Mouse (Mus musculus) embryo, embryonic 11 days (tissue): ENCODE measurements around the gene Zfp82.

ENCODE experiments used
- DNase-seq: peaks from one replicate; pipeline ENCODE4 v3.0.0-alpha.2; 2015

Gene Zfp82

DNA sequence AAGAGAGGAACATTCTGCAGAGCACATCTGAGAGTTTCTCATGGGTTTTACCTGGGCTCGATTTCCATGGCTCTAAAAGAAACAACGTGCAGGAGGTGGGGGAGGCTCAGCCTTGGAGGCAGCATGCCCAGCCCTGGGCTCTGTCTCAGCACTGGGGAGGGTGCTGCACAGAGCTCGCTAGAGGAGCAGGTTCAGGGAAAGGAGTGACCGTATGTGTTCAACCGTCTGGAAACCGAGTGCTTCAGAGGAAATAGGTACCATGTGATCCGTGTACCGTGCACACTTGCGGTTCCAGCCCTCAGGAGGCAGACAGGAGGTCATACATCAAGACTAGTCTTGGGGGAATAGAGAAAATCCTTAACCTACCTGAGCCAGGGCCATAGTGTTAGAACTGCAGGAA, 28.3 kb downstream of the Zfp82 start:
- DNase-seq: no peak

DNA sequence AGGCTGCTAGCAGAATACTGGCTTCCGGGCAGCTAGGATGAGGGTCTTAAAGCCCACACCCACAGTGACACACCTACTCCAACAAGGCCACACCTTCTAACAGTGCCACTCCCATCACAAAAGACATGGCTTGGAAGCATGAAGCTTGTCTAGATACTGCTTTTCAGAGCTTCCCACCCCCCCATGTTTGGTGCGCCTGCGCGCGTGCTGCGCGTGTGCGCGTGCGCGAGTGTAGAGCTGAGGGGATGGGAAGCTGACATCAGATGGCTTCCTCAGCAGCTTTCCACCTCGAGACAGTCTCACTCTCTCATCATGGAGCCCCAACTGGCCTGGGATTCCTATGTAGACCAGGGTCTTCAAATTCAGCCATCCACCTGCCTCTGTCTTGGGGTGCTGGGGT, 38.4 kb downstream of the Zfp82 start:
- DNase-seq: no peak

DNA sequence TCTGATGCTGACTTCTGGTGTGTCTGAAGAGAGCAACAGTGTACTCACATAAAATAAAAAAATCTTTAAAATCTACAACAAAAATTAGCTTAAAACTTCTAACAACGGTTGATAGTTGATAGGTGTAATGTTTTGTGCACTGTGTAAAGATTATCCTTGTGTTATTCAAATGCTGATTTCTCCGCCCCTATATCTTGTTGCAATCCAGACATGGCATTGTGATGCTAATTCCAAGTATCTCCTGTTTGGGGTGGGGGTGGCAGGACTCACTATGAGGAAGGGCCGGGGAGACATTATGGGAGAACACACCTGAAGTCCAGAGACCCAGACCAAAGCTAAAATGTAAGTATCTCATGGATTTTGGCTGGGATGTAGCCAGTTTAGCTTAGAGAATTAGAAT, 41.3 kb downstream of the Zfp82 start:
- no peak for DNase-seq

DNA sequence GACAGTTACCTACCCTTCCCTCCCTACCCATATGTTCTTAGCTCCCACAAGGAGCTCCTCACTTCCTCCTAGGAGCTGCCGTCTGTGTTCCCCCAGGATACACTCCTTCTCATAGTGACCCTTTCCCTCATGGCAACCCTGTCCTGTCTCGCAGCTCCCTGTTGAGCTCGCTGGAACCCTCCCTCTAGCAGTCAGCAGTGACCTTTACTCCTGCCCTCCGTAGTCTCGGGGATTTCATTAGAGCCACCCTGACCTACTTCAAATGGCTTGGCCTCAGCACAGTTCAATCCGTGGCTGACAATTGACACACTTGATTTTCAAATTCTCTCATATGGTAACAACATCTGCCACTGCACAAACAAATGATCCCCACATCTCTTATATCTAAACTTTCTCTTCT, 42.0 kb downstream of the Zfp82 start:
- DNase-seq: no peak

DNA sequence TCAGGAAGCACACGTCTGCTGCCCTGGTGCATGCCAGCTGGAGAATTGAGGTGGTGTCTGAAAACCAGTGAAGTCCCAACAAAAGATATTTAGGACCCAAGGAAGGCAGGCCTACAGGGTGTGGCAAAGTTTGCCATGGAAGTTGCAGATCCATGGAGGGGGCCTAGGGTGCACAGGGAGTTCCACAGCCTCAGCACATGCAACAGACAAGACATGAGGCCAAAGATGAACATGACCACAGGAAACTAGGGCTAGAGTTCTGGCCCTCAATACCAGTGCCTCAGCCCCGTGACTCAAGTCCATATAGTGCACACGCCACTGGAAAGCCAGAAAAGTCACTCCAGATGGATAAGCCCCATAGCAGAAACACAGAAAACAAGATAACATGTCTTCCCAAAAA, 44.1 kb downstream of the Zfp82 start:
- no peak for DNase-seq

DNA sequence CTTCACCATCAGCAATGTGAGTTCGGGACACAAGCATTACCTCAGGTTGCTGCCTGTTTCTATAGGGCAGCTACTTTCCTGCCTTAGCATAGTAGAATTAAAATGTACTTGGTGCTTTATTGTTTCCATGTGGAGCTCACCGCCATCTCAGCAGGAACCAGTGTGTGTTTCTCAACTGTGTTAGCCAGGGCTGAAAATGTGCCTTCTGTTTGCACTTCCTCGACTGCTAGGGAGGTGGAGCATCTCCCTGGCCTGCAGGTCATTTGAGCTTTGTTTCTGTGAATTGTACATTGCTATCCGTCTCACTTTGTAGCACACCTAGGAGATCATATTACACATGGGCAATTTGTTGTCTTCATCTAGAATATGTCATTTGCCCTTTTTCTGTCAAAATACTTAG, 45.4 kb downstream of the Zfp82 start:
- no peak for DNase-seq

DNA sequence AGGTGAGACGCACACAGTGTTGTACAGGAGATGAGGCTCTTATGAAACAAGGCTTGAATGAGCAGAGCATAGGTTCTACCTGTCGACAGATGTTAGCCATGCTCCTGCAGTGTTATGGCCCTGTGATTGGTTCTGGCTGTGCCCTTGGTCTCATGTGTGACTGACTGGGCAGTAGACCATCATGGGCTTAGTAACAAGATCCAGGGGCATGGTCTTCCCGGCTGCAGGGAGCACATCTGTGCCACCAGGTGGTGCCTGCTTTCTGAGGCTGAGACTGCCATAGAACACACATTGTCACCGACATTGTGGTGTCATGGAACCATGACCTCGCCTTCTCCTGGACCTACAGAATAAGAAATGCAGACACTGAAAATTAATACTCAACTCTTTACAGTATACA, 47.3 kb downstream of the Zfp82 start:
- peak; percentile 17 for DNase-seq

DNA sequence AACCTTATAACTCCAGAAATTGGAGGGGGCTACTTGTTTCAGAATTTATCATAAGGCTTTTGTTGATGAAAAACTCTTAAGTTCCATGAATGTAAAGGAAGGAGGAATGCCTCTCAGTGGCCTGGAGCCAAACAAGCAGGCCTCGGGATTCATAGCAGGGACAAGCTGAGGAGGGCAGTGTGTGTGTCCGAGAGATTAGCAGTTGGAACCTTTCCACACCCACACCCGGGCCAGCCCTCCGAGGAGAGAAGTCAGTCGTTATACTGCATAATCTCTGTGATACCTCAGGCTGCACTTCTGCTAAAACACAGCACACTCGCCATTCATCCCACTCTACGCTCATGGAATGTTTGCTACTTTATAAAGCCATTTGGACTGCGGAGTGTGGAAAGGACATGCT, 48.9 kb downstream of the Zfp82 start:
- DNase-seq: no peak

DNA sequence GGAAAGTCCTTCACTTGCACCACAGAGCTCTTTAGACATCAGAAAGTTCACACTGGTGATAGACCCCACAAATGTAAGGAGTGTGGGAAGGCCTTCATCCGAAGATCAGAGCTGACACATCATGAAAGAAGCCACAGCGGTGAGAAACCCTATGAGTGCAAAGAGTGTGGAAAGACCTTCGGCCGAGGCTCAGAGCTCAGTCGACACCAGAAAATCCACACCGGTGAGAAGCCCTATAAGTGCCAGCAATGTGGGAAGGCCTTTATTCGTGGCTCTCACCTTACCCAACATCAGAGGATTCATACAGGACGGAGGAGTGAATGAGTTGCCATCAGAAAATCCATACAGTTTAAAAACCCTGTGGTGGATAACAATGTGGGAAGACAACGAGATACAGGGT, 49.4 kb downstream of the Zfp82 start:
- DNase-seq: no peak

DNA sequence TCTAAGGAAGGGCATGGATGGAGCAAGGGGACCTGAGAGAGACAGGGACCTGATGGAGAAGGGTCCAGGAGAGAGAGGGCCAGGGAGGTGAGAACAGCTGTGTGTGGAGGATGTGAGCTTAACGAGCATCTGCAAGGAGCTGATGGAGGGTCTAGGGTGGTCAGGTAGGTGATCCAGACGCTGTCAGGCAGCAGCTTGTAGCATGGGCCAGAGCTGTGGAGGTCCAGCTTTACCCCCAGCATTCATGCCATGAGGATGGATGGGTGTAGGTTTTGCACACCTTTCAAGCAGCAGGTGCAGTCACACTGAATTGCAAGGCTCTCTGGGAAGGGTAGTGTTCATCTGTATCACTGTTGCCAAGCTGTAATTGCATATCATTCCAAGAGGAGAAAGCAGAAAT, 53.2 kb downstream of the Zfp82 start:
- no peak for DNase-seq

DNA sequence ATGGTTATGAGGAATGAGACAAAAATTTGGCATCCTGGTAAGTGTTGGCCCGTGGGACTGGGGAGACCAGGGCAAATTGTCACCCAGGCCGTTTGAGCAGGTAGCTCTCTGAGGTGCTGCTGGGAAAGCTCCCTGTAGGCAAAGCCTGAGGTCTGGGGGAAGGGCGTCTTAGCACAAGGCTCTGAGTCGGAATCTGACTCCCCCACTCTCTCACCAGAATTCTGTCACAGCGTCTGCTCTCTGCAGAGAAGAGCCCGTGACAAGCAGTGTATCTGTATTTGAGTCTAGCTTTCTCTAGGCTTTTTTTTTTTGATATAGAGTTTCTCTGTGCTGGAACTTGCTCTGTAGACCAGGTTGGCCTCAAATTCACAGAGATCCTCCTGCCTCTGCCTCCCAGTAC, 55.5 kb downstream of the Zfp82 start:
- DNase-seq: no peak

DNA sequence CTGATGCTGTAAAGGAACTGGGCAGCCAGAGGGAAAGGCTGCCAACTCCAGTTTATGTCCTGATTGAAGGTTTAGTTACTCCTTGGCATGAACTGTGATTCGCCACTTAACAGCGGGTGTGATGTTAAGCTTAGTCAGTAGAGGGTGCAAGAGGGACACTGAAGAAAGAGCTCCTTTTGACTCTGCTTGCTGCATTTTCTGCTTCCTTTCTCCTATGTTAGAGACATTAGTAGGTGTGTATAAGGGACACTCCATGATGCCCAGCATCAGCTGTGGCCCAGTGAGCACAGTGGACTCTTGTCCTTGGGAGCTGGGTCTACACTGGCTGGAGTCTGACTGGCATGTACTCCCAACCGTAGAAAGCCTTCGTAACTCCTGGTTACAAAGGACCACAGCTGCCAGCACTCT, 59.7 kb downstream of the Zfp82 start:
- peak; percentile 61 for DNase-seq

DNA sequence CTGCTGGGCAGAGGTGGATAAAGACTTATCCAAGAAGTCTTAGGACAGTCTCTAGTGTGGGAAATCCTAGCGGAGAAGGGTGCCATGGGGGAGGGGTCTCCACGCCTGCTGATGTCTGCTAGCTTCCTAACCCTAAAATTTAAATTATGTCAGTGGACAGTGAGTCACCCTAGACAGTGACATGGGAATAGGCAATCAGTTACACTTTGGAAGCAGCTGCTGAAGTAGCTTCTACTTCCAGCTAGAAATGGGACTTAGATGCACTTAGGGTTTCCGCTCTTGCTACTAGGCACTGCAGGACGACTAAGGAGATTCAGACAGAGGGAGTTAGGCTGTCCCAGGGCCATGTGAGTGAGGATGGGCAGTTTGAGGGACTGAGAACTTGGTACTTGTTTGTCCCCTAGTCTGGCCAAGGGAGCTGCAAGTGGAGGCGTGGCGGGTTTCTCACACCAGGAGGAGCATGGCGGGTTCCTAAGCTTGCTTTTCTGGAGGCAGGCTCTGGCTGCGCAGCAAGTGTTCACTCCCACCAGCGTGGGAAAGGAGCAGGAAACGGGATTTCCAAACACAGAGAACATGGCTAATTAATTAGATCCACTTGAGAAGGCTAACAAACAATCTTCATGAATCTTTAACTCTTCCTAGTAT, 62.0 kb downstream of the Zfp82 start:
- no peak for DNase-seq

DNA sequence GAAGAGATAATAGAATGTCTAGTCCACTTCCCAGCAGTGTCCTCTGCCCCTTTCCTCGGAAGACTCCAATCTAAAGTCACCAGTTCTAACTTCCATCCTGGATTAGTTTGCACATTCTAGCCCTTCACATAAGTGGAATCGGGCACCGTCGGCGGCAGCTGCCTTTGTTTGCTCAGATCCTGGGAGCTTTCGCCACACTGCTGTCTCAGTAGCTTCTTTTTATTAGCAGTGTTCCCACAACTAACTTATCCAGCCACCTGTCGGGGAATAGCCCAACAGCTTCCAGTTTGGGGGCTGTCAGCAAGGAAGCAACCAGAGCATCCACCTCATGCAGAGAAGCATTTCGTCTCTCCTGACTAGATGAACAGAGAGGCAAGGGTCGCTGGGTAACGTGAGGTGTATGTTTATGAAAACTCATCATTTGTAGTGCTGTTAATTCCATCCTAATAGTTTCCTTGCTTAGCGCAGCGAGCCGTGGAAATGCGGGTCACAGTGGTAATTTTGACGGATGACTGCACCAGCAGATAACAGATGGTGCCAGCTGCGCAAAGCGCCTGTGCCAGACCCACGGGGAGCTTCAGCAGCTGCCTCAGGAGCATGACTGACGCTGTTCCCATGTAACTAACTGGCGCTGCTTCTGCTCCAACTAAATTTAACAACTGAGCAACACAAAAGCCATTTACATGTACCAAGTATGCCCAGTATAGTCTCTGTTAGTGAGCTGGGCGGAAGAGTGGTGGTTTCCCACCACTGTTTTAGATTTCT, 63.2 kb downstream of the Zfp82 start:
- DNase-seq: peak; percentile 32

DNA sequence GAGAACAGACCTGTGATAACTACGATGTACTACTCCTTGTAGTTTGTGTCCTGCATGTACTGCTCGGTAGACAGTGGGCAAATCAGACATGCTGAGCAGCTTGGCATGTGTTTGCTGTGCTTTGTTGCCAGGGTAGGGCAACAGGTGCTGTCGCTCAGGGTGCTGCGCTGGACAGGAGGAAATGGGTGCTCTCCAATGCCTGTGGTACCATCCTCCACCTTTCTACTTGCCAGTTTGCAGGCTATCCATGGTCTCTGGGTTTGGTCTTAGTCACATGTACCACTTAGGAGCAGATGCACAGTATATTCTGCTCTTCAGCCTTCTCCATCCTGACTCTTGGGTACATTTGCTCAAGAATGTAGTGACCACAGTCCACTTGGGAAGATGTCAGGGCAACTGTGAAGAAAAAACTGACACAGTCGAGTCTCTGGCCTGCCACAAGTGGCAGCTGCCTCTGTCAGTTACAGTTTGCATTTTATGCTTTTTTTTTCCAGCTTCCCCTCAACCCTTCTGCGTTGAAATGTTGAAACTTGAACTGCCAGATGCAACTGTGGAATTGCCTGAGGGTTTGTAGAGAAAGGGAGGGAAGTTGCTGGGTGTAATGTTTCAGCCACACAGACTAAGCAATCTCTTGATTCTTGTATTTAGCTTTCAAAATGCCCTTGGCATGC, 64.5 kb downstream of the Zfp82 start:
- peak; percentile 41 for DNase-seq

DNA sequence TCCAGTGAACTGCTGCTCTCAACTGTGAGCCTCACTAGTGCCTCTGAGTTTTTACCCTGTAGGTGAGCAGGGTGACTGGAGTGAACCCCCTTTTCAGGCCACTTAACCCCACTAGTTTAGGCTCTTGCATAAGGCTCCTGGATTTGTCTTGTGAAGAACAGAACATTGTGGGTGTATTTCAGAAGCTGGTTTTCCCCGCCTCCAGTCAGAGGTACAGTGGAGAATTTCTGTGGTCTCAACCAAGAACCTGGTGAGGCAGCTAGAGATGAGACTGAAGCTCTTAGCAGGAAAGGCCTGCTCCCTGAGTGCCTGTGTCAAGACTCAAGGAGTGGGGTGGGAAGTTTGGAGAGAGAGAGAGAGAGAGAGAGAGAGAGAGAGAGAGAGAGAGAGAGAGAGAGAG, 65.1 kb downstream of the Zfp82 start:
- no peak for DNase-seq
